Mouse (Mus musculus): ENCODE results near the gene 1110059E24Rik. TPM values are rescaled to one million over a fixed set of nuclear protein-coding genes. Genes with fewer than 3 reads are reported as not detected.
A peak's percentile ranks its signal among the peaks of the same experiment; 100 is the strongest.

Gene 1110059E24Rik
- polyA plus RNA-seq, 1 experiment from 2014 or later: 64.8 TPM

DNA sequence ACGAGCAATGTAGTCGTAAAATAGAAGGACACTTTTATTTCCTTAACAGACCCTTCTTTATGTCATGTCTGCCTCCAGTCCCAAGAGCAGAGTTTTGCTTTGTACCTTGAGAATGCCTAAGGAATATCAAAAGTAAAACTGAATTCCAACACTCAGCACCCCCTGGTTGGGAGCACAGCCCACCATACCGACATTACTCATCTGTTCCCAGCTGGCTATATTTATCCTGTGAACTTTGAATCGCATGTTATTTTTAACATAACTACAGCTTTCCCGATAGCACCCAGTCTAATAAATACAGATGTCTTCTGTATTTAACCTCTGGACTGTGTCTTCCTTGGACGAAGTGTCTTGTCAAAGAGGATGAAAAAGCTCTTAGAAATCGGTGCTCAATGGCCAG lies 80.8 kb downstream of the 1110059E24Rik start:
- H3K9me3 ChIP-seq (ENCODE audit: low read depth, low read length): no peaks in the 10 kb centered on the region
- H3K27ac ChIP-seq (ENCODE audit: low read depth): no peak overlapping the region
- peaks cover 8% of the 10 kb centered on the region; the same call in 1 of the 2 replicates for H3K4me1 ChIP-seq (ENCODE audit: insufficient read depth)
- H3K36me3 ChIP-seq (ENCODE audit: insufficient read depth): no peaks in the 10 kb centered on the region
- TF ChIP-seq CTCF (IDR thresholded peaks at IDR 0.05; ENCODE audit: low read depth): no peak
- H3K27me3 ChIP-seq (ENCODE audit: insufficient read depth, low read length): no peaks in the 10 kb centered on the region
- 39% methylated on average over 7 of the region's 7 CpGs for WGBS
- no peak for ATAC-seq (ENCODE audit: insufficient read depth)
- H3K4me2 ChIP-seq: no peak overlapping the region
- no peak for DNase-seq
- H3K4me3 ChIP-seq (ENCODE audit: low read depth, low read length): no peak overlapping the region
- no peak overlapping the region for H3K9ac ChIP-seq

DNA sequence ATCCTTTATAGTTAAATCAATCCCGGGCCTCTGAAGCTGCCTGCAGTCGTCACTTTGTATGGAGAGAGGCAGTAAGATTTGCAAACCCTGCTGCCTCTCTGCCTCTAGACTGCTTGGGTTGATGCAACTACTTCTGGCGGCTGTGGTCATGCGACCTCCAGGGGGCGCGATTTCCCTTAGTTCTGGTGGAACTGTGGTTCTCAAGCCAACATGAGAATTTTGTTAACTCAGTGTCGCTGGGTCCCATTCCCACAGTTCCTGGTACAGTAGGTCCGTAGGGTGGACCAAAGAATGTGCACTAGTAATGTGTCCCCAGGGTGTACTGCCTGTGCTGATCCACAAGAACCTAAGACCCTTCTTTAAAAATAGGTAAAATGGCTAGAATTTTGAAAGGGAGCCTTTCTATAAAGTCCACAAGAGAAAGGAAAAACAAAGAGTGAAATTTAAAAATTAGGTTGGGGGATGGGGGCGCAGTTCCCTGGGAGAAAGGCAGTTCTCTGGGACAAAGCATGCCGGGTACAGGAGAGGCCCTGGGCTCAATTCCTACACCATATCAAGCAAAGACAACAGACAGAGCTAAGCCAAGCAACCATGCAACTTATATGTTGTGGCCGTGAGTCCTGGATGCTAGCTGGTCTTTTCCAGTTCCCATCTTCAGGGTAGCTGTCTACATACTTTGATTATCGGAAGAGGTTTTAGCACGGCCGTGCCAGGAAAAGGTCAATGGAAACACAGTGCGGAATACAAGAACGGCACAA lies 81.4 kb downstream of the 1110059E24Rik start:
- peak; percentile 94 for DNase-seq
- H3K9me3 ChIP-seq (ENCODE audit: low read depth, low read length): no peaks in the 10 kb centered on the region
- TF ChIP-seq CTCF (IDR thresholded peaks at IDR 0.05; ENCODE audit: low read depth): peak; percentile 87
- no peak overlapping the region for H3K4me2 ChIP-seq
- peak; percentile 66; the same call in 1 of the 2 replicates for ATAC-seq (ENCODE audit: insufficient read depth)
- no peak overlapping the region for H3K4me3 ChIP-seq (ENCODE audit: low read depth, low read length)
- H3K9ac ChIP-seq: no peak overlapping the region
- no peak overlapping the region for H3K27ac ChIP-seq (ENCODE audit: low read depth)
- WGBS: 39% methylated on average over 16 of the region's 16 CpGs
- H3K36me3 ChIP-seq (ENCODE audit: insufficient read depth): no peaks in the 10 kb centered on the region
- peaks cover 8% of the 10 kb centered on the region; the same call in 1 of the 2 replicates for H3K4me1 ChIP-seq (ENCODE audit: insufficient read depth)
- H3K27me3 ChIP-seq (ENCODE audit: insufficient read depth, low read length): no peaks in the 10 kb centered on the region

DNA sequence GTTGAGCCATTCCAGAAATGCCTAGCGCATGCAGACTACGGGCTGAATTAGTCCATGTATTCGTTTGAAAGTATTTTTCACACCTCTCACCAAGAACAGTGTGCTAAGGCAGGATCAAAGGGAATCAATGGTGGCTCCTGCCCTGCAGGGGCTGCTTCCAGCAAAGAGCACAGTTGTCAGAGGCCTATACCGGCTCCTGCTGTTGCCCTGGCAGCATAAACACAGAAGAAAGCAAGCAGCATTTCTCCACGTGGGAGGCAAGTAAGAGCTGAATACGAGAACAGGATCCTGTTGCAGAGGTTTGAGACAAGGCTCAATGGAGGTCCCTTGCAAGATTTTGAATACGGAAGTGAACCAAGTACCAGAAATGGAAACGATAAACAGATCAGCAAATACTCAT lies 82.0 kb downstream of the 1110059E24Rik start:
- Histone ChIP-seq H3K4me2 (no peak overlapping the region), H3K4me1 (ENCODE audit: insufficient read depth) (peaks cover 8% of the 10 kb centered on the region; the same call in 1 of the 2 replicates), H3K36me3 (ENCODE audit: insufficient read depth) (no peaks in the 10 kb centered on the region), H3K27me3 (ENCODE audit: insufficient read depth, low read length) (no peaks in the 10 kb centered on the region), H3K9ac (no peak overlapping the region), H3K27ac (ENCODE audit: low read depth) (no peak overlapping the region), H3K9me3 (ENCODE audit: low read depth, low read length) (no peaks in the 10 kb centered on the region), H3K4me3 (ENCODE audit: low read depth, low read length) (no peak overlapping the region)
- ATAC-seq (ENCODE audit: insufficient read depth): no peak
- DNase-seq: no peak
- TF ChIP-seq CTCF (IDR thresholded peaks at IDR 0.05; ENCODE audit: low read depth): no peak
- WGBS: 49% methylated on average over 8 of the region's 8 CpGs

DNA sequence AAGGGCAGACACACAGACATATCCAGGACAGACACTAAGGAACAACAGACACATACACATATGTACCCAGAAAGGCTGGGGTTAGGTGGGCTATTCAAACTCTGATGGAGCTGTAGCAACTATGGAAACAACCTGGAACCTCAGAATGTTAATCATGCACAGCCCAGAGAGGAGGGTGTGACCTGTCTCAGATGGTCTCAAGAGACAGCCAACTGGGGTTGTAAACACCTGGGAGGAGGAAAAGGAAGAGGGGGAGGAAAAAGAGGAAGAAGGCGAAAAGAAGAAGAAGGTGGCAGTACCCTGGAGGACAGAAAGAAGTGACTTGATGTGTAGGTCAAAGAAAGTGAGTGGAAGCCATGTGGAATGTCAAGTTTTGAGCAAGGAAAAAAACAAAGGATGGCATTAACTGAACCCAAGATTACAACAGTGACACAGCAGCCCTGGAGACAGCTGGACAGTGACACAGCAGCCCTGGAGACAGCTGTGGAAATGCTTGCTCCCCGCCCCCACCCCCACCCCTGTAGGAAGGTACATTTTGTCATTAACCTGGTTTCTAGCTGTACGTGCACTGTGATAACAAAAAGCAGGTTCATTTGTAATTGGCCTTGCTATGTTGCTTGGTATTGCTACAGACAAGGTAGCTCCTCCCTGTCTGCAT lies 84.1 kb downstream of the 1110059E24Rik start:
- Histone ChIP-seq H3K9ac (no peak overlapping the region), H3K4me2 (no peak overlapping the region), H3K9me3 (ENCODE audit: low read depth, low read length) (no peaks in the 10 kb centered on the region), H3K27me3 (ENCODE audit: insufficient read depth, low read length) (no peaks in the 10 kb centered on the region), H3K27ac (ENCODE audit: low read depth) (no peak overlapping the region), H3K36me3 (ENCODE audit: insufficient read depth) (no peaks in the 10 kb centered on the region), H3K4me1 (ENCODE audit: insufficient read depth) (peaks cover 8% of the 10 kb centered on the region; the same call in 1 of the 2 replicates), H3K4me3 (ENCODE audit: low read depth, low read length) (no peak overlapping the region)
- WGBS: 76% methylated on average over 3 of the region's 3 CpGs
- no peak for DNase-seq
- no peak for ATAC-seq (ENCODE audit: insufficient read depth)
- TF ChIP-seq CTCF (IDR thresholded peaks at IDR 0.05; ENCODE audit: low read depth): no peak

DNA sequence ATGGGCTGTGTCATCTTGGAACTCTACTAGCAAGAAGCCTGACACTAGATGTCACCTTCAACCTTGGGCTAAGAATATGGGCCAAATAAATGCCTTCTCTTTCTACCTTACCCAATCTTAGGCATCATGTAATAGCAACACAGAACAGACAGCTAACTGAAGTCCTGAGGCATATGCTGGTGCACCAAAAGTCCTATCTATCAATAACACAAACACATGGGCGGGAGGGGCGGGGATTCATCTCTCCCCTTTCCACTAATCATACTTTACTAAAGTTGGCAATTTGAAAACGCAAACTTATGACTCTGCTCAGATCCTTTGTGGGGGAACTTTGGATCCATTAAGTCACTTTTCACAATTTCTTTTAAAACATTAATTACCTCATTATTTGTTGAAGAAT lies 84.8 kb downstream of the 1110059E24Rik start:
- DNase-seq (no peak), ATAC-seq (ENCODE audit: insufficient read depth) (no peak)
- H3K27me3 ChIP-seq (ENCODE audit: insufficient read depth, low read length): no peaks in the 10 kb centered on the region
- H3K4me3 ChIP-seq (ENCODE audit: low read depth, low read length): no peak overlapping the region
- no peak overlapping the region for H3K27ac ChIP-seq (ENCODE audit: low read depth)
- no peak overlapping the region for H3K9ac ChIP-seq
- no peak for TF ChIP-seq CTCF (IDR thresholded peaks at IDR 0.05; ENCODE audit: low read depth)
- WGBS: 71% methylated on average over 3 of the region's 3 CpGs
- H3K4me2 ChIP-seq: no peak overlapping the region
- no peaks in the 10 kb centered on the region for H3K36me3 ChIP-seq (ENCODE audit: insufficient read depth)
- H3K4me1 ChIP-seq (ENCODE audit: insufficient read depth): peaks cover 8% of the 10 kb centered on the region; the same call in 1 of the 2 replicates
- H3K9me3 ChIP-seq (ENCODE audit: low read depth, low read length): no peaks in the 10 kb centered on the region

DNA sequence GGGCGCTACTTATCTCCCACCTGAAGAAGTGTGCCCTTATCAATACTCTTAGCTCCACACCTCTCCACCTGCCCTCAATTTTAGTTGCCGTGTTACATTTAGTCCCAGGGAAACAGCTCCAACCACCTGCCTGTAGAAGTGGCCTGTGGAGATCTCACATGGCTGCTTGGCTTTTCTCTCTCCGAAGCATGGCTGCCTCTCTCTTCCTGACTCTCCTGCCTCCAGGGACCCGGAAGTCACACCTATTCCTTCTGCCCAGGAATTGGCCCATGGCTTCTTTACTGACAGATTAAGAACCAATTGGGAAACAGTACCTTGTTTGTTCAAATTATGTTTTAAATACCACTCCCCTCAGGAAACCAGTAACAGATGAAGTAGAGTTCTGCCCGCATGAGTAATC lies 86.3 kb downstream of the 1110059E24Rik start:
- H3K4me2 ChIP-seq: no peak overlapping the region
- no peak for TF ChIP-seq CTCF (IDR thresholded peaks at IDR 0.05; ENCODE audit: low read depth)

DNA sequence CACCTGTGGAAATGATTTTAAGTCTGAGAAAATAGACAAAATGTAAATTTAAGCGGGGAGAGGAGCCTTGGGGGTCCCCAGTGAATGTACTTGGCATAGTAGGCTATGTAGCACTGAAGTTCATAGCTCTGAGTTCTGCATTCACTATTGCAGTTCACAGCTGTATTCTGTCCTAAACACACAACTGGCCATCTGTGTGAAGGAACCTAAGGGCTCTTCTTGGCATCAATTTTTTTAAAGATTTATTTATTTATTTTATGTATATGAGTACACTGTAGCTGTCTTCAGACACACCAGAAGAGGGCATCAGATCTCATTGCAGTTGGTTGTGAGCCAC lies 88.3 kb downstream of the 1110059E24Rik start:
- no peak overlapping the region for H3K4me2 ChIP-seq
- WGBS: 6% methylated on average over 1 of the region's 1 CpGs
- DNase-seq: peak; percentile 21
- H3K27ac ChIP-seq (ENCODE audit: low read depth): no peak overlapping the region
- no peak overlapping the region for H3K9ac ChIP-seq
- no peak for TF ChIP-seq CTCF (IDR thresholded peaks at IDR 0.05; ENCODE audit: low read depth)
- H3K36me3 ChIP-seq (ENCODE audit: insufficient read depth): no peaks in the 10 kb centered on the region
- H3K4me1 ChIP-seq (ENCODE audit: insufficient read depth): no peaks in the 10 kb centered on the region
- no peaks in the 10 kb centered on the region for H3K27me3 ChIP-seq (ENCODE audit: insufficient read depth, low read length)
- ATAC-seq (ENCODE audit: insufficient read depth): peak; percentile 41; the same call in 1 of the 2 replicates
- no peaks in the 10 kb centered on the region for H3K9me3 ChIP-seq (ENCODE audit: low read depth, low read length)
- H3K4me3 ChIP-seq (ENCODE audit: low read depth, low read length): no peak overlapping the region

More for the DNA sequence above, 86.3 kb downstream of the 1110059E24Rik start:
- H3K36me3 ChIP-seq (ENCODE audit: insufficient read depth): no peaks in the 10 kb centered on the region
- ATAC-seq (ENCODE audit: insufficient read depth) (no peak), DNase-seq (no peak)
- H3K27me3 ChIP-seq (ENCODE audit: insufficient read depth, low read length): no peaks in the 10 kb centered on the region
- no peak overlapping the region for H3K4me3 ChIP-seq (ENCODE audit: low read depth, low read length)
- H3K27ac ChIP-seq (ENCODE audit: low read depth): no peak overlapping the region
- no peaks in the 10 kb centered on the region for H3K4me1 ChIP-seq (ENCODE audit: insufficient read depth)
- H3K9me3 ChIP-seq (ENCODE audit: low read depth, low read length): no peaks in the 10 kb centered on the region
- no peak overlapping the region for H3K9ac ChIP-seq
- WGBS: 85% methylated on average over 5 of the region's 5 CpGs

All from lung, embryonic 14.5 days (tissue).